Mouse (Mus musculus) embryonic fibroblast, embryonic 13.5 days (primary cell): ENCODE results near the gene Oog3. TPM values are rescaled to one million over a fixed set of nuclear protein-coding genes. Genes with fewer than 3 reads are reported as not detected.

ENCODE experiments used
- H3K27ac ChIP-seq: 2 replicates; pipeline ENCODE4 v1.5.1; 2012; ENCODE audit warnings: low read length, control low read depth, inconsistent platforms; ENCODE audit not compliant: insufficient read depth
- H3K4me1 ChIP-seq: 2 replicates; pipeline ENCODE4 v1.6.1; 2011; ENCODE audit warnings: low read length; ENCODE audit not compliant: control insufficient read depth, insufficient read depth
- H3K4me3 ChIP-seq: 2 replicates; pipeline ENCODE4 v1.5.1; 2011; ENCODE audit warnings: mild to moderate bottlenecking, control low read depth, low read length; ENCODE audit not compliant: insufficient read depth
- CTCF ChIP-seq: IDR thresholded peaks from 2 replicates; pipeline ENCODE4 v1.5.1; 2011; ENCODE audit warnings: mild to moderate bottlenecking, control low read depth, low read length, moderate library complexity, borderline replicate concordance; ENCODE audit not compliant: insufficient read depth
- POLR2A ChIP-seq: IDR thresholded peaks from 2 replicates; pipeline ENCODE4 v1.6.1; 2011; ENCODE audit warnings: low read depth, mild to moderate bottlenecking, control low read depth, low read length, moderate library complexity
- polyA plus RNA-seq: library from polyadenylated mRNA; stranded (reverse); fragments of >200 nt; gene quantifications from 2 replicates; pipeline ENCODE4 v1.2.4, GENCODE M21; 2011; ENCODE audit warnings: low read depth; ENCODE audit not compliant: missing spikeins, insufficient read length

The Oog3 gene
- not detected in 2 replicates for polyA plus RNA-seq

GRCm38 (mm10) chr4:144162563-144162962 lies at the start of gene Oog3:
Gene Oog3 (minus strand): TSS chr4:144162663.
- no peak for TF ChIP-seq POLR2A
- TF ChIP-seq CTCF, result no peak
- no peak within 1 kb of the TSS for H3K27ac ChIP-seq
- H3K4me1 ChIP-seq, result no peaks in the 10 kb centered on the region
- H3K4me3 ChIP-seq, result no peak within 1 kb of the TSS

GRCm38 (mm10) chr4:144190419-144190818 lies 28.0 kb upstream of the Oog3 start, which contains the start of gene Oog2:
Gene Oog2 (plus strand): TSS chr4:144190719.
- Histone ChIP-seq H3K4me3 (no peak within 1 kb of the TSS), H3K4me1 (no peaks in the 10 kb centered on the region), H3K27ac (no peak within 1 kb of the TSS)
- TF ChIP-seq CTCF, result no peak
- TF ChIP-seq POLR2A, result no peak

Other genes with a start within 250 kb of the Oog3 start
- not detected in 2 replicates for gene Pramef25, start 211.6 kb downstream of the Oog3 start, polyA plus RNA-seq
- not detected in 2 replicates for gene Gm13101, start 195.7 kb downstream of the Oog3 start, polyA plus RNA-seq
- gene Pramef17, start 168.3 kb downstream of the Oog3 start, polyA plus RNA-seq, result not detected in 2 replicates
- gene Pramel4, start 103.5 kb downstream of the Oog3 start, polyA plus RNA-seq, result not detected in 2 replicates
- not detected in 2 replicates for gene Gm13102, start 56.2 kb downstream of the Oog3 start, polyA plus RNA-seq
- not detected in 2 replicates for gene Oog2, start 28.1 kb upstream of the Oog3 start, polyA plus RNA-seq
- gene C87977, start 50.7 kb upstream of the Oog3 start, polyA plus RNA-seq, result not detected in 2 replicates
- not detected in 2 replicates for gene Pramel5, start 117.8 kb upstream of the Oog3 start, polyA plus RNA-seq
- gene Gm13128, start 167.6 kb upstream of the Oog3 start, polyA plus RNA-seq, result not detected in 2 replicates
- gene Gm13119, start 195.3 kb upstream of the Oog3 start, polyA plus RNA-seq, result not detected in 2 replicates
- gene Pramef20, start 215.3 kb upstream of the Oog3 start, polyA plus RNA-seq, result not detected in 2 replicates
- not detected in 2 replicates for gene Pramef12, start 245.8 kb upstream of the Oog3 start, polyA plus RNA-seq